Mouse (Mus musculus) forebrain, postnatal 0 days (tissue): ENCODE measurements around the gene Fa2h. TPM values are rescaled to one million over a fixed set of nuclear protein-coding genes. Genes with fewer than 3 reads are reported as not detected.
A peak's percentile ranks its signal among the peaks of the same experiment; 100 is the strongest.
"Not testable (repeated sequence)": the region's sequence is repeated elsewhere in the genome, so short reads cannot be mapped to it uniquely, and the experiment has no call there.

Source experiments
- ATAC-seq: fragments of 200-750 bp; cut with Nextera tagmentation; 2 replicates; pipeline ENCODE4 v1.8.0; 2017; ENCODE audit warnings: mild to moderate bottlenecking, moderate library complexity
- DNase-seq: peaks from one replicate; pipeline ENCODE4 v3.0.0-alpha.2; 2015
- H3K27ac ChIP-seq: fragments of 300-500 bp; sonication (generic); 2 replicates; pipeline ENCODE4 v1.5.1; 2014; ENCODE audit warnings: low read depth, mild to moderate bottlenecking, antibody characterized with exemption, low read length, moderate library complexity, mixed read lengths
- H3K27me3 ChIP-seq: fragments of 300-500 bp; sonication (generic); 2 replicates; pipeline ENCODE4 v1.6.1; 2014; ENCODE audit warnings: mild to moderate bottlenecking, low read length, mixed read lengths; ENCODE audit not compliant: insufficient read depth
- H3K36me3 ChIP-seq: fragments of 300-500 bp; sonication (generic); 2 replicates; pipeline ENCODE4 v1.6.1; 2014; ENCODE audit warnings: mild to moderate bottlenecking, moderate library complexity; ENCODE audit not compliant: insufficient read depth
- H3K4me1 ChIP-seq: fragments of 300-500 bp; sonication (generic); 2 replicates; pipeline ENCODE4 v1.6.1; 2014; ENCODE audit warnings: antibody characterized with exemption; ENCODE audit not compliant: insufficient read depth
- H3K4me2 ChIP-seq: fragments of 300-500 bp; sonication (generic); 2 replicates; pipeline ENCODE4 v1.6.1; 2014; ENCODE audit warnings: low read depth, mild to moderate bottlenecking, moderate library complexity
- H3K4me3 ChIP-seq: fragments of 300-500 bp; sonication (generic); 2 replicates; pipeline ENCODE4 v1.5.1; 2014; ENCODE audit warnings: low read depth, low read length, mixed read lengths
- H3K9ac ChIP-seq: fragments of 300-500 bp; sonication (generic); 2 replicates; pipeline ENCODE4 v1.6.1; 2014; ENCODE audit warnings: mild to moderate bottlenecking
- H3K9me3 ChIP-seq: fragments of 300-500 bp; sonication (generic); 2 replicates; pipeline ENCODE4 v1.6.1; 2016; ENCODE audit warnings: low read length
- CTCF ChIP-seq: sonication (generic); IDR thresholded peaks from 2 replicates; pipeline ENCODE4 v1.5.1; 2016; ENCODE audit warnings: antibody characterized with exemption, control low read depth, low read depth
- WGBS: fragments of 180-500 bp; shearing (Covaris S2); extraction: QIAGEN DNeasy Blood & Tissue Kit; methylation state at CpG from one replicate; pipeline ENCODE4 v1.1.7; 2014; 5-methylcytosine and 5-hydroxymethylcytosine counted together
- polyA plus RNA-seq: library from polyadenylated mRNA; unstranded; fragments of >200 nt; fragmentation: Nextera tagmentation; extraction: Ambion mirVana; gene quantifications from 2 replicates; pipeline ENCODE4 v1.2.1, GENCODE M21; 2015
- total RNA-seq: library from RNA; depleted of rRNA; stranded (reverse); fragments of >200 nt; gene quantifications from 2 replicates; pipeline ENCODE4 v1.2.3, GENCODE M21; 2014

Gene Fa2h
- total and polyA plus RNA-seq, 2 experiments from 2014 or later = 0.29 to 0.33 TPM

DNA sequence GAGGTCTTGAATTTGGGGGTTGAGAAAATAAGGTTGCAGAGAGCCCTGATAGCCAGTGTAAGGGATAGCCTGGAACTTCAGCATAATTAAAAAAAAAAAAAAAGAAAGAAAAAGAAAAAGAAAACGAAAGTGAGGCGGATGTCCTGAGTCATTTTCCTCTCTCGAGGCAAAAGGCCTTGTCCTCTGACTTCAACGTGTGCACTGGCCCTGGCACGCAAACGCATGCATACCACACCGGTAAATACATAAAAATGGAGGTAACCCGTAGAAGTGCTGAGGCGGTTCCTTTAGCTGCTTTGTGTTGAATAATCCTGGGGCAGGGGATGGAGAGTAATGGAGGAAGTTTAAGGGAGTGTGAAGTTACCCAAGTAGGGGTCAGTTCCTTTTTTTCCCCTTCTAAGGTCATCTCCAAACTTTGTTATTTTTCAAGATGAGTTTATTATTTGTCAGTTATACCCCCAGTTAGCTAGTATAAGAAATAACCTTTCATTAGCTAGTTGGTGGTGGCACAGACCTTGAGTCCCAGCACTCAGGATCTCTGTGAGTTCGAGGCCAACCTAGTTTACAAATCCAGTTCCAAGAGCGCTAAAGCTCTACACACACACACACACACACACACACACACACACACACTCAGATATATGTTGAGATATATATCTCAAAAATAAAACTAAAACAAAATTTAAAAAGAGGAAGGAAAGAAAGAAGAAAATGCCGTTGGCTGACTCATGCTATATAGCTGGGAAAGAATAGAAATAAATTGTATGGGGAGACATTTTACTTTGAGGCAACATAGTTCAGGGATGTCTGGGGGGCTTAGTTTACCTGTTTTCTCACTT is 55.0 kb downstream of the Fa2h start:
- Histone ChIP-seq H3K9ac (0 out of 2 replicates have a peak overlapping the region, but pooled peaks have one; percentile 3), H3K4me1 (no peaks in the 10 kb centered on the region), H3K36me3 (no peaks in the 10 kb centered on the region), H3K9me3 (no peaks in the 10 kb centered on the region), H3K27me3 (peaks cover 14% of the 10 kb centered on the region), H3K4me2 (peak overlapping the region; percentile 48), H3K4me3 (peak overlapping the region; percentile 33), H3K27ac (no peak overlapping the region)
- DNase-seq (no peak), ATAC-seq (no peak)
- TF ChIP-seq CTCF = no peak
- 44% methylated on average over 12 of the region's 12 CpGs for WGBS

DNA sequence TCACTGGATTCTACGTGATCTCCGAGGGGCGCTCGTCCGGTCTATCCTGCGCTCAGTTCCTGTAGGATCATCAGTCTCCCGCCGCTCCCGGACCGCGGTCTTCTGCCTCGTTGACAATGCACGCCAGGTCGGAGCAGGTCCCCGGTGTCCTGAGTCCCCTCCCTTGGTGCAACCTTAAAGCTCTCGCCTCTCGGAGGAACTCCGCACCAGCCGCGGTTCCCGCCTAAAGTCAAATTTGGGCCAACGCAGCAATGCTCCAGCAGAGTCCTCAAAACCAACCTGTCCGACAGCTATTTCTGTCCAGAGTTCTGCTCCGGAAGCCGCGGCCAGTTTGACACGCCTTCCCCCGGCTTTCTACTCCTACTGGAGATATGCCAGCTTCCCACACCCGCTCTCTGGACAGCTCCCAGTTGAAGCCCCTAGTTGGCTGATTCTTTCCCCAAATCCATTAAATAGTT is 55.7 kb downstream of the Fa2h start, which contains the start of gene Mlkl:
TSS of gene Mlkl (minus strand) at position 288 of the 458 bp plus-strand sequence.
- H3K36me3 ChIP-seq = no peaks in the 10 kb centered on the region
- H3K9ac ChIP-seq = 0 out of 2 replicates have a peak within 1 kb of the TSS, but pooled peaks have one; percentile 3
- no peaks in the 10 kb centered on the region for H3K4me1 ChIP-seq
- no peaks in the 10 kb centered on the region for H3K9me3 ChIP-seq
- no peak within 1 kb of the TSS for H3K27ac ChIP-seq
- ATAC-seq (no peak), DNase-seq (peak; percentile 22)
- TF ChIP-seq CTCF = no peak
- H3K4me2 ChIP-seq = peak within 1 kb of the TSS; percentile 48
- under 1% methylated on average over 29 of the region's 29 CpGs for WGBS
- H3K27me3 ChIP-seq = peaks cover 14% of the 10 kb centered on the region
- H3K4me3 ChIP-seq = peak within 1 kb of the TSS; percentile 33

DNA sequence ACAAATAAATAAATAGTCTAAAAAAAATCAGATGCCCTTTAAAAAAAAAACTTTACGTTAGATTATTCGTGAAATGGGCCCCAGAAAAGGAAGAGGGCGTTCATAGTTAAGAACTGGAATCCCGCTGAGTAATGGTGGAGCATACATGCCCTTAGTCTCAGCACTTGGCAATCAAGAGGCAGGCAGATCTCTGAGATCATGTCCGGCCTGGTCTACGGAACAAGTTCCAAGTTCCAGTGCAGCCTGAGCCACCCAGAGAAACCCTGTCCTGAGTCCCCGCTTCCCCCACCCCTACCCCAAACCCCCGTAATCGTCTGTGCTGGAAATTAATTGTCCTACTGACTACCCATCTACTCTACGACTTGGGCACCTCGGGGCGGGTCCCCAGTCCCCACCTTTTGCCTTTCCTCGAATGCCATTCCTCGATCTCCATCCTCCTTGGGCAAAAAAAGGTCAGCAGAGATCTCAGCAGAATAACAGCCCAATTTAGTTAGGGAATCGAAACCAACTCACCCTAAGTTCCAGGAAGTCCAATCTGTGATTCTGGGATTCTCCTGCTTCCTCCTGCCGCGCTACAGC is 56.2 kb downstream of the Fa2h start:
- peaks cover 14% of the 10 kb centered on the region for H3K27me3 ChIP-seq
- no peak for TF ChIP-seq CTCF
- H3K36me3 ChIP-seq = no peaks in the 10 kb centered on the region
- H3K4me2 ChIP-seq = peak overlapping the region; percentile 48
- no peak overlapping the region for H3K27ac ChIP-seq
- no peaks in the 10 kb centered on the region for H3K4me1 ChIP-seq
- no peak overlapping the region for H3K9ac ChIP-seq
- DNase-seq (no peak), ATAC-seq (no peak)
- 34% methylated on average over 17 of the region's 17 CpGs for WGBS
- H3K4me3 ChIP-seq = peak overlapping the region; percentile 33
- no peaks in the 10 kb centered on the region for H3K9me3 ChIP-seq

DNA sequence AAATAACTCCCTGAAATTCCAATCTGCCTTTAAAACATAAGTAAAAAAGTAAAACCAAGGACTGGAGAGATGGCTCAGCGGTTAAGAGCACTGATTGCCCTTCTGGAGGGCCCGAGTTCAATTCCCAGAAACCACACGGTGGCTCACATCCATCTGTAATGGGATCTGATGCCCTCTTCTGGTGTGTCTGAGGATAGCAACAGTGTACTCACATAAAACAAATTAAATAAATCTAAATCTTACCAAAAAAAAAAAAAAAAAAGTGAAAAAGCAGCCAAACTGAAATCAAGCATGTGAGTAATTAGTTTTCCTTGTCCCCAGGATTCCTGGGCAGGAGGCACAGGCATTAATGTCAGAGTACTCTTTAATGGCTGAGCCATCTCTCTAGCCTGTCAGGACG is 56.9 kb downstream of the Fa2h start:
- H3K4me1 ChIP-seq = no peaks in the 10 kb centered on the region
- H3K27ac ChIP-seq = no peak overlapping the region
- H3K9me3 ChIP-seq = no peaks in the 10 kb centered on the region
- H3K27me3 ChIP-seq = peaks cover 14% of the 10 kb centered on the region
- H3K9ac ChIP-seq = no peak overlapping the region
- TF ChIP-seq CTCF = 0 out of 2 replicates have a peak, but pooled peaks have one; percentile 17
- H3K4me2 ChIP-seq = no peak overlapping the region
- ATAC-seq = no peak
- H3K36me3 ChIP-seq = no peaks in the 10 kb centered on the region
- WGBS = 85% methylated on average over 4 of the region's 4 CpGs
- H3K4me3 ChIP-seq = no peak overlapping the region
- no peak for DNase-seq

DNA sequence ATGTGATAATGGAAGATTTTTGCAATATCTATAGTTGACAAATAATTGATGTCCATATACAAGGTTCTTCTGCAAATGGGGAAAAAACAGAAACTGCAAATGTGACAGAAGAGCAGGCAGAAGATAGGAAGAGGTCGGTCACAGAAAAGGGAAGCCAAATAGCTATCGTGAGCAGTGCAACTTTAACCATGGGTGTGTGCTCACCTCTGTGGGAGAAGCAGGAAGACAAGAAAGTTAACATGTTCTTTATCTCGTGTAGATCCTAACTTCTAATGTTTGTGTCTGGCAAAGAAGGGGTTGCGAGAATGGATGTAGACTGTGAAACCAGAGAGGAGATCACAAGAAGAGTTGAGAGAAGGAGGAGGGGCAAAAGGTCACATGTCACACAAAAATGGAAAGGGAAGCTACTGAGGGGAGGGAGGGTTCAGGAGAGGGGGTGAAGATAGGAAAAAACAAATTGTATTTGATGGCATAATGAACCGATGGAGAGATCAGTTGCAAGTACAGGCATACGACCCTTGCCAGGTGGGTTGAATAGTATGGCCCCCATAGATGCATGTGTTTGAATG is 68.3 kb downstream of the Fa2h start:
- Histone ChIP-seq H3K4me2 (no peak overlapping the region), H3K4me1 (no peaks in the 10 kb centered on the region), H3K36me3 (no peaks in the 10 kb centered on the region), H3K9me3 (no peaks in the 10 kb centered on the region), H3K27me3 (no peaks in the 10 kb centered on the region), H3K9ac (no peak overlapping the region), H3K4me3 (no peak overlapping the region), H3K27ac (no peak overlapping the region)
- 89% methylated on average over 6 of the region's 6 CpGs for WGBS
- DNase-seq (no peak), ATAC-seq (no peak)
- no peak for TF ChIP-seq CTCF

DNA sequence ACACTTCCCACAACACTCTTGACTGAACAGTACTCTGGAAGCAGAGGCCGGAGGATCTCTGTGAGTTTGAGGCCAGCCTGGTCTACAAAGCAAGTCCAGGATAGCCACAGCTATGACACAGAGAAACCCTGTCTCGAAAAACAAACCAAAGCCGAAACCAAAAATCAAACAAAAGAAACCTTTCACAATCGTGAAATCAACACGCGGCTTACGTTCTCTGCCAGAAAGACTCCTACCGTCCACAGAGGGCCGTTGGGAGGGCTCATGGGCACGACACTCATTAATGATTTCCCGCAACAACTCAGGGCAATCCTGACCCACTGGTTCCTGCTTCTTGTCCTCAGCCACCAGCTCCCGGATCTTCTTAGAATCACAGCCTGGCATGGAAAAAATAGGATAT is 78.9 kb downstream of the Fa2h start:
- DNase-seq = no peak

DNA sequence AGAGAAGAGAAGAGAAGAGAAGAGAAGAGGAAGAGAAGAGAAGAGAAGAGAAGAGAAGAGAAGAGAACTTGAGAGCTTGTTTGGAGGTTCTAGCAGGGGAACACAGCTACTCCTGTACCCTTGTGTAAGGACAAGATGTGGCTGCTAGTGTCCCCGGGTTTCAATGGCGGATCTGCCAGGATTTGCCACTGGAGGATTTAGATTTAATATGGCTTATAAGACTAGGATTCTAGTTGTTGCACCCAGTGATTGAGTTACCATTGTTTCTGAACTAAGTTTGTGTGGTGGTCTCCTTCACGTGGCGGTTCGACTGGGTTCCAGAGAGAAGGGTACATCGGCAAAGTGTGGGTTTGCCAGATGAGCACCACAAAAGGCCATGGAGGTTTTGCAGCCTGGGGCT is 79.7 kb downstream of the Fa2h start:
- ATAC-seq, H3K4me2 ChIP-seq, H3K4me1 ChIP-seq, H3K4me3 ChIP-seq, H3K9me3 ChIP-seq, H3K36me3 ChIP-seq, DNase-seq, H3K9ac ChIP-seq, H3K27me3 ChIP-seq, H3K27ac ChIP-seq: not testable (repeated sequence)
- WGBS = 95% methylated on average over 6 of the region's 6 CpGs

More for the DNA sequence above, 78.9 kb downstream of the Fa2h start:
- H3K36me3 ChIP-seq = no peaks in the 10 kb centered on the region
- H3K4me1 ChIP-seq = no peaks in the 10 kb centered on the region
- H3K9ac ChIP-seq = no peak overlapping the region
- ATAC-seq = no peak
- no peak for TF ChIP-seq CTCF
- H3K4me2 ChIP-seq = no peak overlapping the region
- no peaks in the 10 kb centered on the region for H3K9me3 ChIP-seq
- no peak overlapping the region for H3K27ac ChIP-seq
- WGBS = 89% methylated on average over 12 of the region's 12 CpGs
- no peak overlapping the region for H3K4me3 ChIP-seq
- H3K27me3 ChIP-seq = no peaks in the 10 kb centered on the region
